32 mouse cellular contexts compared by ENCODE assay signal in genomic region chr7:45727625-45728024, GRCm38 (mm10). TPM values are rescaled to one million over a fixed set of nuclear protein-coding genes. Genes with fewer than 3 reads are reported as not detected.
"Had no signal": no experiment of that assay in that cellular context is flagged by ENCODE, and none has a peak within 500 bp of the region (broad histone marks: within the 10 kb centered on the region; RNA-seq: fewer than 3 reads in every experiment).

No protein-coding gene starts in this region.

- ATAC-seq: midbrain, embryonic 13.5 days; midbrain, embryonic 16.5 days had no signal

- H3K4me2 ChIP-seq: kidney, embryonic 15.5 days; liver, embryonic 13.5 days; midbrain, embryonic 13.5 days; neural tube, embryonic 13.5 days had no signal

- H3K9ac ChIP-seq: kidney, embryonic 15.5 days; liver, embryonic 13.5 days; midbrain, embryonic 13.5 days; neural tube, embryonic 13.5 days had no signal

- H3K9me3 ChIP-seq: kidney, embryonic 15.5 days; liver, embryonic 13.5 days; megakaryocyte, embryonic 14.5 days; midbrain, embryonic 10.5 days; midbrain, embryonic 13.5 days; neural tube, embryonic 13.5 days had no signal

- H3K4me3 ChIP-seq: kidney, embryonic 15.5 days; left cerebral cortex, adult 2 months; liver, embryonic 13.5 days; megakaryocyte, embryonic 14.5 days; midbrain, embryonic 10.5 days; midbrain, embryonic 13.5 days; myocyte; neural tube, embryonic 13.5 days had no signal

- H3K27me3 ChIP-seq: kidney, embryonic 15.5 days; liver, embryonic 13.5 days; megakaryocyte, embryonic 14.5 days; midbrain, embryonic 13.5 days; neural tube, embryonic 13.5 days had no signal

- DNase-seq: kidney, adult 2 months; kidney, postnatal 10 days; kidney, postnatal 36 days; layer of hippocampus, postnatal 36 days; liver, embryonic 13.5 days; lung, adult 2 months; lung, postnatal 14 days; retina, postnatal 1 day; right cerebral cortex, postnatal 25 days; thymus, adult 18-20 months; thymus, postnatal 36 days had no signal

- H3K27ac ChIP-seq: kidney, embryonic 15.5 days; left cerebral cortex, adult 2 months; liver, embryonic 13.5 days; midbrain, embryonic 10.5 days; midbrain, embryonic 13.5 days; neural tube, embryonic 13.5 days had no signal

RNA-seq across cellular contexts. Expression of gene Spaca4, which starts 2.0 kb away (rescaled TPM):
- total RNA-seq: layer of hippocampus, adult 8-10 months; layer of hippocampus, postnatal 10 days; layer of hippocampus, postnatal 36 days; left cerebral cortex, adult 2 months; left cerebral cortex, postnatal 10 days; left cerebral cortex, postnatal 36 days; liver, adult 2 months; monocyte, adult 5-6 weeks; neutrophil, adult 5-6 weeks had no signal
- polyA plus RNA-seq: kidney, embryonic 15.5 days; limb, embryonic 11.5 days; limb, embryonic 14.5 days; liver, adult 2 months; liver, embryonic 13.5 days; liver, embryonic 16.5 days; lung, adult 2 months; lung, embryonic 16.5 days; midbrain, embryonic 10.5 days; midbrain, embryonic 13.5 days; midbrain, embryonic 16.5 days; myocyte; neural tube, embryonic 13.5 days; spleen, adult 2 months; urinary bladder, adult 2 months had no signal

RNA-seq across cellular contexts. Expression of gene Fam83e, which starts 6.6 kb away (rescaled TPM):
- total RNA-seq: left cerebral cortex, postnatal 36 days had no signal
